ENCODE assay signal across 10 mouse cellular contexts in the genomic region with DNA sequence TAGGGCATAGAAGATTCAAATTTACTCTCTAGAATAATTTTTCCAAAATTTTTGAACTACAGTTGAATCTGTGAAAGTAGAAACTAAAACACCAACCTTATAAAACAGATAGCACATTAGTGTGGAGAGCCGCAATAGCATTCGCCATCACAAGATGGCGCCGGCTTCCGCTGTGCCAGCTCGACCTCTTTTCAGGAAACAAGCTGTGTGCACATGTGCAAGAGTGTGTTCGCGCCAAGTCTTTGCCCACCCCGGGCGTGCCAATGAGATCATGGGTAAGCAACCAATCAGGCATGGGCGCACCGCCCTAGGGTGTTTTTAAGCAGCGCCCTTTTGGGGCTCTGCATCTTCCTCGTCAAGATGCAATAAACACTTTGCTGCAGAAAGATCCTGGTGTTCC.
DNase-seq lines count a peak whose midpoint lies in the region; ATAC-seq and TF ChIP-seq lines count a peak whose summit lies in the region.
"Had no signal": no experiment of that assay in that cellular context is flagged by ENCODE, and none has a peak within 500 bp of the region (broad histone marks: within the 10 kb centered on the region; RNA-seq: fewer than 3 reads in every experiment).

No protein-coding gene starts in this region.

- TF ChIP-seq CTCF in intestine, postnatal 0 days (IDR thresholded peaks at IDR 0.05; ENCODE audit: low read depth): peak; percentile 54

- WGBS in intestine, postnatal 0 days: 74% methylated on average over 14 of the region's 14 CpGs
- WGBS in intestine, embryonic 16.5 days: 74% methylated on average over 14 of the region's 14 CpGs

- H3K27me3 ChIP-seq in intestine, postnatal 0 days (replicated peaks; ENCODE audit: control insufficient read depth, insufficient read depth, low read length): no peaks in the 10 kb centered on the region
- no peaks in the 10 kb centered on the region for H3K27me3 ChIP-seq in intestine, embryonic 16.5 days (replicated peaks; ENCODE audit: control insufficient read depth, insufficient read depth, low read length)
- H3K27me3 ChIP-seq: neural tube, embryonic 13.5 days had no signal

- ATAC-seq in intestine, postnatal 0 days: no peak
- ATAC-seq in intestine, embryonic 16.5 days: no peak
- ATAC-seq in common myeloid progenitor, adult 5-6 weeks (replicated peaks; ENCODE audit: low read depth, poor library complexity, severe bottlenecking): peak; percentile 66

- DNase-seq in right cerebral cortex, postnatal 14 days: peak; percentile 5
- DNase-seq in right cerebral cortex, adult 18-20 months: no peak
- DNase-seq in retina, postnatal 1 day: peak; percentile 27
- DNase-seq in cerebellum, adult 8-10 months: no peak
- no peak for DNase-seq in adrenal gland, postnatal 10 days

- no peak overlapping the region for H3K27ac ChIP-seq in intestine, postnatal 0 days (ENCODE audit: low read depth, low read length)
- H3K27ac ChIP-seq in intestine, embryonic 16.5 days (ENCODE audit: low read length): no peak overlapping the region
- H3K27ac ChIP-seq: macrophage; neural tube, embryonic 13.5 days had no signal

- H3K4me1 ChIP-seq in intestine, postnatal 0 days (replicated peaks; ENCODE audit: control insufficient read depth, insufficient read depth, low read length): no peaks in the 10 kb centered on the region
- no peaks in the 10 kb centered on the region for H3K4me1 ChIP-seq in intestine, embryonic 16.5 days (ENCODE audit: control insufficient read depth, insufficient read depth, low read length)
- H3K4me1 ChIP-seq: neural tube, embryonic 13.5 days had no signal

- no peak overlapping the region for H3K4me3 ChIP-seq in intestine, postnatal 0 days (ENCODE audit: low read depth, low read length)
- no peak overlapping the region for H3K4me3 ChIP-seq in intestine, embryonic 16.5 days (ENCODE audit: low read length)
- H3K4me3 ChIP-seq: neural tube, embryonic 13.5 days had no signal

- no peaks in the 10 kb centered on the region for H3K9me3 ChIP-seq in intestine, postnatal 0 days (ENCODE audit: control insufficient read depth)
- no peaks in the 10 kb centered on the region for H3K9me3 ChIP-seq in intestine, embryonic 16.5 days (ENCODE audit: control insufficient read depth, low read length)
- H3K9me3 ChIP-seq: neural tube, embryonic 13.5 days had no signal

- H3K4me2 ChIP-seq in intestine, postnatal 0 days (replicated peaks; ENCODE audit: low read depth): no peak overlapping the region
- H3K4me2 ChIP-seq in intestine, embryonic 16.5 days (ENCODE audit: low read depth, low read length): no peak overlapping the region
- H3K4me2 ChIP-seq: neural tube, embryonic 13.5 days had no signal

- no peaks in the 10 kb centered on the region for H3K36me3 ChIP-seq in intestine, postnatal 0 days (ENCODE audit: control insufficient read depth, insufficient read depth)
- H3K36me3 ChIP-seq in intestine, embryonic 16.5 days (ENCODE audit: control insufficient read depth, insufficient read depth, low read length): no peaks in the 10 kb centered on the region
- H3K36me3 ChIP-seq: neural tube, embryonic 13.5 days had no signal

- no peak overlapping the region for H3K9ac ChIP-seq in intestine, postnatal 0 days (ENCODE audit: low read depth, low read length)
- no peak overlapping the region for H3K9ac ChIP-seq in intestine, embryonic 16.5 days (ENCODE audit: low read depth, low read length)
- H3K9ac ChIP-seq: neural tube, embryonic 13.5 days had no signal

Comparison
In these comparisons a context has a peak if more than half of its experiments do, and no peak if none do; other contexts are left out.
1. DNase-seq: peak in right cerebral cortex, postnatal 14 days (single experiment) and retina, postnatal 1 day (single experiment); none in right cerebral cortex, adult 18-20 months (single experiment), cerebellum, adult 8-10 months (single experiment) and adrenal gland, postnatal 10 days (single experiment).